Mouse (Mus musculus) hindbrain, embryonic 10.5 days (tissue): ENCODE data around the gene Phospho1. TPM values are rescaled to one million over a fixed set of nuclear protein-coding genes. Genes with fewer than 3 reads are reported as not detected.
A peak's percentile ranks its signal among the peaks of the same experiment; 100 is the strongest.

Source experiments
- DNase-seq: peaks from one replicate; pipeline ENCODE4 v3.0.0-alpha.2; 2017; ENCODE audit warnings: low spot score
- H3K27ac ChIP-seq: fragments of 300-500 bp; sonication (generic); 2 replicates; pipeline ENCODE4 v1.5.1; 2016; ENCODE audit warnings: mild to moderate bottlenecking, moderate library complexity
- H3K27me3 ChIP-seq: fragments of 300-500 bp; sonication (generic); 2 replicates; pipeline ENCODE4 v1.6.1; 2016; ENCODE audit warnings: mild to moderate bottlenecking; ENCODE audit not compliant: poor library complexity, insufficient read depth, severe bottlenecking
- H3K36me3 ChIP-seq: fragments of 300-500 bp; sonication (generic); 2 replicates; pipeline ENCODE4 v1.6.1; 2016; ENCODE audit warnings: mild to moderate bottlenecking, moderate library complexity
- H3K4me1 ChIP-seq: fragments of 300-500 bp; sonication (generic); replicated peaks from 2 replicates; pipeline ENCODE4 v1.6.1; 2016; ENCODE audit warnings: mild to moderate bottlenecking
- H3K4me3 ChIP-seq: fragments of 300-500 bp; sonication (generic); 2 replicates; pipeline ENCODE4 v1.5.1; 2016; ENCODE audit warnings: mild to moderate bottlenecking, moderate library complexity
- H3K9me3 ChIP-seq: fragments of 300-500 bp; sonication (generic); 2 replicates; pipeline ENCODE4 v1.6.1; 2016; ENCODE audit warnings: mild to moderate bottlenecking, moderate library complexity
- WGBS: fragments of 180-500 bp; shearing (Covaris S2); methylation state at CpG from one replicate; pipeline ENCODE4 v1.1.7; 2016; 5-methylcytosine and 5-hydroxymethylcytosine counted together
- polyA plus RNA-seq: library from polyadenylated mRNA; unstranded; fragments of >200 nt; fragmentation: Nextera tagmentation; extraction: Ambion mirVana; gene quantifications from 2 replicates; pipeline ENCODE4 v1.2.1, GENCODE M21; 2016

Phospho1 gene
- polyA plus RNA-seq, 1 experiment from 2014 or later, result 0.42 TPM

DNA sequence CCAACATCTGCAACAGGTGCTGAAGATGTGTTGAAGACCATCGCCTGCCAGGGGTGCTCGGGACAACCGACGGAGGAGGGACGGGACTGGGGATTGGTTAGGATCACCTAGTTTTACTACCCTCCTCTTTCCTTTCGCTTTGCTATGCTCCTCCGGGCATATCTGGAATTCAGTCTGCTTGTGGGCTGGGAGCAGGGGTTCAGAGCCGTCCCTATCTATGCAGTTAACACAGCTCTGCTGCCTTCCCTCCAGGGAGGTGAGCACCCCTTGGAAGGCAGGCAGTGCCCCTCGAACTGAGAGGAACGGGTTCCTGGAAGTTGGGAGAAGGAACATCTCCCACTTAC is 6.9 kb downstream of the Phospho1 start:
- WGBS, result 8% methylated on average over 10 of the region's 10 CpGs
- no peaks in the 10 kb centered on the region for H3K36me3 ChIP-seq
- no peak overlapping the region for H3K27ac ChIP-seq
- H3K27me3 ChIP-seq, result peaks cover 99% of the 10 kb centered on the region
- peak overlapping the region; percentile 41 for H3K4me3 ChIP-seq
- no peaks in the 10 kb centered on the region for H3K9me3 ChIP-seq
- H3K4me1 ChIP-seq, result peaks cover 73% of the 10 kb centered on the region
- peak; percentile 32 for DNase-seq

DNA sequence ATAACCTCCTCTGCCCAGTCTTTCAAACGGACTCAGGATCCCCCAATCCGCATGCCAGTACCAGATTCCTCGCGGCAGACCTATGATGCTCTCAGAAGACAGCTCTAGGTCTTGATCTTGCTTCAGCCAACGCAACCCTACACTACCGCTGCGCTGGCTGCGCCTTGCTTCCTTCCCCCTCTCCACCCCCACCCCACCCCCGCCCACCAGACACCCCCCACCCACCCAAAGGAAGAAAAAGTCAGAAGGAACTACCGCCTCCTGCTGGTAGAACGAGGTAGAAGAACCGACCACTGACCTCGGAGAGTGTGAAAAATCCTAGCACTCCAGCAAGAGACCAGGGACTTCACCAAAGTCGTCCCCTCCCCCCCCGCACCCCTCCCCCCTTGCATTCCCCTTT is 7.3 kb downstream of the Phospho1 start:
- peaks cover 99% of the 10 kb centered on the region for H3K27me3 ChIP-seq
- DNase-seq, result peak; percentile 55
- no peak overlapping the region; the same call in 1 of the 2 replicates for H3K27ac ChIP-seq
- 5% methylated on average over 15 of the region's 15 CpGs for WGBS
- 0 out of 2 replicates have a peak overlapping the region, but pooled peaks have one; percentile 41 for H3K4me3 ChIP-seq
- H3K4me1 ChIP-seq, result peaks cover 73% of the 10 kb centered on the region
- no peaks in the 10 kb centered on the region for H3K36me3 ChIP-seq
- H3K9me3 ChIP-seq, result no peaks in the 10 kb centered on the region

GRCm38 (mm10) chr11:95832129-95833005 is 8.1 kb downstream of the Phospho1 start:
- no peak for DNase-seq
- H3K4me3 ChIP-seq, result no peak overlapping the region
- no peak overlapping the region; the same call in 1 of the 2 replicates for H3K27ac ChIP-seq
- H3K9me3 ChIP-seq, result no peaks in the 10 kb centered on the region
- H3K27me3 ChIP-seq, result peaks cover 99% of the 10 kb centered on the region
- WGBS, result 32% methylated on average over 18 of the region's 18 CpGs
- peaks cover 67% of the 10 kb centered on the region for H3K4me1 ChIP-seq
- no peaks in the 10 kb centered on the region for H3K36me3 ChIP-seq

DNA sequence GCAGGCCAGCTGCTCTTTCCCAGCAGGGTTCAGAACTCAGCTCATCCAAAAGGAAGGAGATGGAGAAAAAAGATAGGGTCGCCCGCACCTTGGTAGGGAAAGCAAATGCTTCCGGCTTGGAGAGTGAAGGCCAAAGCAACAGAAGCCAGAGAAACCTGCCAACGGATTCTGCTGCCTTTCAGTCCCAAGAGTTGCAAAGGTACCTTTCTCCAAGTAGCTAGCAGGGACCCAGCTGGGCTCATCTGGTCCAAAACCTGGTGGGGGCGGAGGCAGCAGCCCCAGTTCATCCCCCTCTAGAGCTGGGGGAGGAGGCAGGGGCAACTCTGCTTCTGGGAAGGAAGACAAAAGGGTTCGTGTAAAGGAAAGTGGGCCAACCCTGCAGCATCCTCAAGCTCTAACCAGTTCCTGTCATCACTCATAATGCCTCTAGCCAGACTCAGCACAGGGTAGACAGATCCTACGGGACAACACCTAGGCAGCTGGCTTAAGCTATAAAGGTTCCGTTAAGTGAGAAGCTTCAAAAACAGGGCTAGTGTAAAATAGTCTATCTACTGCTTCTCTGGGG is 8.8 kb downstream of the Phospho1 start:
- Histone ChIP-seq H3K27ac (no peak overlapping the region), H3K4me1 (peaks cover 66% of the 10 kb centered on the region), H3K4me3 (peak overlapping the region; percentile 30; the same call in 1 of the 2 replicates), H3K36me3 (no peaks in the 10 kb centered on the region), H3K9me3 (no peaks in the 10 kb centered on the region), H3K27me3 (peaks cover 100% of the 10 kb centered on the region)
- DNase-seq, result no peak
- WGBS, result 26% methylated on average over 8 of the region's 8 CpGs

DNA sequence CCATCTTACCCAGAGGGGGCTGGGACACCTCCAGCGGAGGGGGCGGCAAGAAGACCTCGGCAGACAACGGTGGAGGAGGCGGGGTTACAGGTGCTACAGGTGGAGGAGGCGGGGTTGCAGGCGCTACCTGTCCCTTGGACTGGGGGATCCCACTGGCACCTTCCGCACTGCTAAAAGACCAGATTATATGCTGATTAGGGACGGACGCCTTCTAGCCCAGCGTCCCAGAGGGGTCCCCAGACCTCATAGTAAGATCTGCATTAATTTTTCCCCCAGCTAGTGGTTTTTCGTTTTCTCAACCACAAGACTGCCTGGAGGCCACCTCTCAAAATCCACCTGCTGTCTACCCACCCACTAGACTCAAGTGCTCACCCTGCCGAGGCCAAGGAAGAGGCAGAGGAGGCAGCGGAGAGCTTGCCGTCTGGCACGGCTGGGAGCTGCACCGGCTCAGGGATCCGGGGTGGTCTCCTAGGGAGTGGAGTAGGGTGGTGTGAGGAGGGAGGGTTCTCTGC is 9.4 kb downstream of the Phospho1 start:
- DNase-seq, result no peak
- Histone ChIP-seq H3K27ac (no peak overlapping the region), H3K4me1 (peaks cover 69% of the 10 kb centered on the region), H3K9me3 (no peaks in the 10 kb centered on the region), H3K4me3 (peak overlapping the region; percentile 30), H3K27me3 (peaks cover 95% of the 10 kb centered on the region), H3K36me3 (no peaks in the 10 kb centered on the region)
- WGBS, result 4% methylated on average over 18 of the region's 18 CpGs

DNA sequence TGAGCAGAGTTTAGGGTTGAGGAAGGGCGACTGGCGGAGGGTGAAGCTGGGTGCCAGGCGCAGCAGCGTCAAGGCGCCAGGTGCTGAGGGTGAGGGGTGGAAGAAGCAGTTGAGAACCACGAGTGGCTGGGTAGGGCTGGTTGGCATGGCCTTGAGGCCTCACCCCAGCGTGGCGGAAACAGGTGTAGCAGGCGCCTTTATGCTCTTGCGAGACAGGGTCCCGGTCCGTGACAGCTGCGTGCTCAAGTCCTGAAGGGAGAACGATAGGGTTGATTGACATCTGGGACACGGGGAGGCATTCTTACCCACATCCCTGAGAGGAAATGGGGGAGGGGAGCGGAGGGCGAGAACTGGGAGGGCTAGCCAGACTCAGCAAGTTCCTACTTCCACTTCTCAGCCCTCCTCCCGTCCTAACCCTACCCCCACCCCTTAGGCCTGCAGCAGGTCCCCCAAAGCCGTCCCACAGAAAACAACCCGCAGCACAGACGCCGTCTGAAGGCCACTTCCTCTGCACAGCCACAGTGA is 9.9 kb downstream of the Phospho1 start:
- peak overlapping the region; percentile 29; the same call in 1 of the 2 replicates for H3K27ac ChIP-seq
- no peaks in the 10 kb centered on the region for H3K36me3 ChIP-seq
- 4% methylated on average over 22 of the region's 22 CpGs for WGBS
- peaks cover 74% of the 10 kb centered on the region for H3K4me1 ChIP-seq
- no peaks in the 10 kb centered on the region for H3K9me3 ChIP-seq
- H3K4me3 ChIP-seq, result peak overlapping the region; percentile 30
- peak; percentile 30 for DNase-seq
- peaks cover 93% of the 10 kb centered on the region for H3K27me3 ChIP-seq

DNA sequence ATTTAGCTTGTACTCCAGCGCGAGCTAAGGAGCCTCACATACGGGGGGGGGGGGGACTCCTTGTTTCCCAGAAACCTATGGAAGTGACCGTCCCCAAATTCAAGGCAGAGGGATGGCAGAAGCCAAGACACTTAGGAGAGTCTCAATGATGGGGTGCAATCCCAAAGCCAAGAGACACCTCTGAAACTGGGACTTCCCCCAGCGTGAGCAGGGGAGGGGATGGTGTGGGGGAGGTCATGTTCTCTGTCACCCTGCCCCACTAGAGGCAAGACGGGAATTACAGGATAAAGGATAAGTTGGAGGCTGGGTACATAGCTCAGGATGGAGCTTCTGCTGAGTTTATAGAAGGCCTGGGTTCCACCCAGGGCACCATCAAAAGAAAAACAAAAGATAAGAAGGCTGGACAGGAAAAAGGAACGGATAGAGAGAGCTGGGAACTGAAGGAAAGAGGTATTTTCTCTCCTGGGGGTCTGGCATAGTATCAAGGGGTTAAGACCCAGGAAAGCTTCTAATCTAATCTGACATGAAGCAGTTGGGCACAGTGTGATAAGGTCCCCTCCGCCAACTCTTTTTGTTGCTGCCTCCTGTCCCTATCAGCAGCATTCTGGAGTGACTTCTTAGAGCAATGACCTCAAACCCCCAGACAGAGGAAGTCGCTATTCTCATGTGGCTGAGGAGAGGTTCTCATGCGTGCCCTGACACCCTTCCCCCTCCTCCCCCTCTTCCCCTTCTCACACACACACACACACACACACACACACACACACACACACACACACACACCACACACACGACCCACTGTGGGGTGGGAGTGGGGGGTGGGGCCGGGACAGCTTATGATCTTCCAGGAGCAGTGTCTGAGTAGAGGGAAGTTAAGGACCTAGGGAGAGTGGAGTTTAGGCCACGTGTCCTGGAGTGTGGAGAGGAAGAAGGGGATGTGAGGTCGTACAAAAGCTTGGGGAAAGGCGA is 10.7 kb downstream of the Phospho1 start:
- peaks cover 70% of the 10 kb centered on the region for H3K4me1 ChIP-seq
- no peak for DNase-seq
- H3K27me3 ChIP-seq, result peaks cover 85% of the 10 kb centered on the region
- H3K9me3 ChIP-seq, result no peaks in the 10 kb centered on the region
- peak overlapping the region; percentile 30; the same call in 1 of the 2 replicates for H3K4me3 ChIP-seq
- WGBS, result 23% methylated on average over 15 of the region's 15 CpGs
- no peaks in the 10 kb centered on the region for H3K36me3 ChIP-seq
- H3K27ac ChIP-seq, result peak overlapping the region; percentile 29; the same call in 1 of the 2 replicates

DNA sequence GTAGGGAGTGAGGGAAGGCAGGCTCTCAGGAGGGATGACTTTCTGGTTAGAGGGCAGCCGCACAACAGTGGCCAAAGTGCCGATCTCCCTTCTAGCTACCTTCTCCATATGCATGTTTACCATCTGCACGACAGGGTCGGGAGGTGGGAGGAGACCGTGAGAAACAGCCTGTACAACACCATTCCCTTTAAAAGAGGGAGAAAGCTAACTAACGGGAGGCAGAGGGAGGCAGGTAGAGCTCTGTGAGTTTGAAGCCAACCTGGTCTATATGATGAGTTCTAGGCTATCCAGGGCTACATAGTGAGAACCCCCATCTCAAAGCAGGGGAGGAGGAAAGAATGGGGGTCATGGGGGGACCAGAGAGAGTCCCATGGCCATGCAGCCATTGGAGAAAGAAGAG is 11.5 kb downstream of the Phospho1 start:
- no peak overlapping the region for H3K4me3 ChIP-seq
- H3K9me3 ChIP-seq, result no peaks in the 10 kb centered on the region
- H3K4me1 ChIP-seq, result peaks cover 62% of the 10 kb centered on the region
- DNase-seq, result no peak
- WGBS, result 43% methylated on average over 6 of the region's 6 CpGs
- peaks cover 84% of the 10 kb centered on the region for H3K27me3 ChIP-seq
- no peaks in the 10 kb centered on the region for H3K36me3 ChIP-seq
- 0 out of 2 replicates have a peak overlapping the region, but pooled peaks have one; percentile 9 for H3K27ac ChIP-seq

DNA sequence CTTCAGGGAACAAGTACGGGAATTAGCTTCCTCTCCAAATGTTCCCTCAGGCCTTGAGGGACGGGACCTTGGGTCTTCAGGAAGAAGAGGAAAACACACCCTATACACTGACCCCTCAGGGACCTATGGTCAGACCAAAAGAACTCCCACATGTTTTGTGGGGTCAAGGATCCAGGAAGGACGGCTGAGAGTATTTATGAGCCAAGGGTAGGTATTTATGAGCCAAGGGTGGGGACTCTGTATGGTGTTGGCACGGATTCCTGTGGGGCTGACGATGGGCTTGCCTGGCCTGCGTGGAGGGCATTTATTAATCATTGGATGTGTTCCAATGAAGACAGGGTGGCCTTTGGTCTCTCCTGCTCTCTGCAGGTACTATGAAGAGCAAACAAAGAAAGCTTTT is 12.1 kb downstream of the Phospho1 start:
- Histone ChIP-seq H3K4me1 (peaks cover 56% of the 10 kb centered on the region), H3K4me3 (no peak overlapping the region), H3K27me3 (peaks cover 84% of the 10 kb centered on the region), H3K27ac (no peak overlapping the region), H3K9me3 (no peaks in the 10 kb centered on the region), H3K36me3 (no peaks in the 10 kb centered on the region)
- WGBS, result 74% methylated on average over 6 of the region's 6 CpGs
- DNase-seq, result no peak

DNA sequence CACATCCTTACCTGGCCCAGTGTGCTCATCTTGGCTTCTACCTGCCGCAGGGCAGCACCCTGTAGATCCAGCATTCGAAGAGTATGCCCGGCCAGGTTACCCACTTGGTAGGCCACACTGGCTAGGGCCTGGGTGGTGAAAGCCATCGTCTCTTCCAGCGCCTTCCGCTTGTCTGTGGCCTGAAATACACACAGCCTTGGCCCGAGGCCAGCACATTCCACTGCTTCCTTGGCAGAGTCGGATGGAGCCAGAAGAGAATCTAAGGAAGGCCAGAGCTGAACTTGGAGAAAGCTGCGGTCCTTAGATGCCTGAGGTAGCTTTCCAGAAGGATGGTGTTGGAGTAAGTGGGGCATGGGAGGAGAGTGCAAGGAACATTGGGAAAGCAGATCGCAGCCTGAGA is 12.8 kb downstream of the Phospho1 start, which contains the start of gene Gngt2:
TSS of gene Gngt2 (plus strand) at position 158 of the 400 bp plus-strand sequence.
- DNase-seq, result no peak
- WGBS, result 87% methylated on average over 10 of the region's 10 CpGs
- no peak within 1 kb of the TSS for H3K4me3 ChIP-seq
- H3K27me3 ChIP-seq, result peaks cover 84% of the 10 kb centered on the region
- H3K4me1 ChIP-seq, result peaks cover 53% of the 10 kb centered on the region
- H3K9me3 ChIP-seq, result no peaks in the 10 kb centered on the region
- no peaks in the 10 kb centered on the region for H3K36me3 ChIP-seq
- no peak within 1 kb of the TSS for H3K27ac ChIP-seq

GRCm38 (mm10) chr11:95838598-95838997 is 14.3 kb downstream of the Phospho1 start:
- no peak overlapping the region for H3K4me3 ChIP-seq
- 80% methylated on average over 4 of the region's 4 CpGs for WGBS
- DNase-seq, result no peak
- H3K27me3 ChIP-seq, result peaks cover 83% of the 10 kb centered on the region
- H3K9me3 ChIP-seq, result no peaks in the 10 kb centered on the region
- no peak overlapping the region for H3K27ac ChIP-seq
- no peaks in the 10 kb centered on the region for H3K36me3 ChIP-seq
- H3K4me1 ChIP-seq, result peaks cover 44% of the 10 kb centered on the region
